Mouse (Mus musculus) bone marrow macrophage, adult 2 months (primary cell): ENCODE results near the gene Cd44. TPM values are rescaled to one million over a fixed set of nuclear protein-coding genes. Genes with fewer than 3 reads are reported as not detected.

Source experiments
- H3K27ac ChIP-seq: 2 replicates; pipeline ENCODE4 v1.5.1; 2012; ENCODE audit warnings: low read depth, low read length; ENCODE audit not compliant: insufficient read depth
- H3K4me1 ChIP-seq: 2 replicates; pipeline ENCODE4 v1.6.1; 2012; ENCODE audit warnings: low read length; ENCODE audit not compliant: control insufficient read depth, insufficient read depth
- H3K4me3 ChIP-seq: 2 replicates; pipeline ENCODE4 v1.5.1; 2012; ENCODE audit warnings: mild to moderate bottlenecking, low read length, moderate library complexity; ENCODE audit not compliant: insufficient read depth
- CTCF ChIP-seq: IDR thresholded peaks from 2 replicates; pipeline ENCODE4 v1.5.1; 2012; ENCODE audit warnings: low read depth, mild to moderate bottlenecking, low read length, moderate library complexity
- POLR2A ChIP-seq: IDR thresholded peaks from 2 replicates; pipeline ENCODE4 v1.6.1; 2012; ENCODE audit warnings: mild to moderate bottlenecking, low read depth, low read length, borderline replicate concordance
- polyA plus RNA-seq: library from polyadenylated mRNA; stranded (reverse); fragments of >200 nt; gene quantifications from 2 replicates; pipeline ENCODE4 v1.2.4, GENCODE M21; 2012; ENCODE audit not compliant: missing spikeins, insufficient read depth, insufficient read length

Gene Cd44
- polyA plus RNA-seq, 1 experiment, result 156 TPM

- H3K4me1 ChIP-seq, result no peaks in the 10 kb centered on the region
- no peak overlapping the region for H3K27ac ChIP-seq
- TF ChIP-seq CTCF (no peak), POLR2A (no peak)
- H3K4me3 ChIP-seq, result no peak overlapping the region
Measured at GRCm38 (mm10) chr2:102831547-102831946, 69.9 kb downstream of the Cd44 start.

GRCm38 (mm10) chr2:102829201-102829600, 72.3 kb downstream of the Cd44 start:
- no peak overlapping the region for H3K27ac ChIP-seq
- H3K4me1 ChIP-seq, result no peaks in the 10 kb centered on the region
- TF ChIP-seq POLR2A (no peak), CTCF (no peak)
- H3K4me3 ChIP-seq, result no peak overlapping the region

DNA sequence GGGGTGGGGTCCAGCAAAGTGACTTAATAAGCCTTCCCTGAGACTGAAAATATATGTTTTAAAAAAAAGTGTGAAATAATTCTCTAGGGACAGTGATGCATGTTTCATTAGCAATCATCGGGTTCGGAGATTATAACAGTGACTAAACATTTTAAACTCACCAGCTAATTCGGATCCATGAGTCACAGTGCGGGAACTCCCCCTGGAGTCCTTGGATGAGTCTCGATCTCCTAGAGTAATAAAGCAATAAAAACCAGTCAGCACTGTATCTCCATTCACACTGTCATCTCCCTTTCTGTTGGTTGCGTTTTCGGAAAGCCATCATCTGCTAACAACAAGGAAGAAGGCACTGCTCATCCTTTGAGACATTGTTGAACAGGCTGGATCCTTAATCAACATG, 73.1 kb downstream of the Cd44 start:
- no peak for TF ChIP-seq POLR2A
- no peak for TF ChIP-seq CTCF
- H3K4me1 ChIP-seq, result peaks cover 5% of the 10 kb centered on the region
- H3K27ac ChIP-seq, result no peak overlapping the region
- no peak overlapping the region for H3K4me3 ChIP-seq

DNA sequence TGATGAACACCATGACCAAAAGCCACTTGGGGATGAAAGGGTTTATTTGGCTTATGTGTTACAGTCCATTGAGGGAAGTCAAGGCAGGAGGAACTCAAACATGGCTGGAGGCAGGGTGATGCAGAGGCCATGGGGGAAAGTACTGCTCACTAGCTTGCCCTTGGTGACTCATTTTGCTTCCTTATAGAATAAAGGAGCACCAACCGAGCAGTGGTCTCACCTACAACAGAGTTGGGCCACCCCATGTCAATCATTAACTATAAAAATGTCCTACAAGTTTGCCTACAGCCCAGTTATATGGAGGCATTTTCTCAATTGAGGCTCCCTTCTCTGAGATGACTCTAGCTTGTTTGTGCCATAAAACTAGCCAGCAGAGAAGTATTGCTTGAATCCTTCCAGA, 73.6 kb downstream of the Cd44 start:
- Histone ChIP-seq H3K4me1 (peaks cover 6% of the 10 kb centered on the region), H3K4me3 (no peak overlapping the region), H3K27ac (no peak overlapping the region)
- no peak for TF ChIP-seq POLR2A
- no peak for TF ChIP-seq CTCF

- H3K4me1 ChIP-seq, result peaks cover 6% of the 10 kb centered on the region
- no peak for TF ChIP-seq CTCF
- no peak for TF ChIP-seq POLR2A
- no peak overlapping the region for H3K4me3 ChIP-seq
- no peak overlapping the region for H3K27ac ChIP-seq
Measured at GRCm38 (mm10) chr2:102825961-102826633, 75.4 kb downstream of the Cd44 start.

DNA sequence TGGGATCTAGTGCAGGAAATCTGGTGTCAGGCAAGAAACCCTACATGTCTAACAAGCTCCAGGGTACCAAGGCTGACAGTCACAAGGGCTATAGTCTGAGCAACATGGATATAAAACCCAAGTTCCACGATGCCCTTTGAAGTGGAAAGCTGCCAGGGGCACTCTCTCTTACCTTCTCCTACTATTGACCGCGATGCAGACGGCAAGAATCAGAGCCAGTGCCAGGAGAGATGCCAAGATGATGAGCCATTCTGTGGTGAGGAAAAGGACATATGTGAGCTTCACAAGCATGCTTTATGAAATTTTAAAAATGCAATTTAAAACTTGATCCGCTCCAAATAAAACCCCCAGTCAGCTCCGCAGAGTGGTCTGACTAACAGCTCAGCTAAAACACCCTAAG, 79.4 kb downstream of the Cd44 start:
- Histone ChIP-seq H3K4me3 (no peak overlapping the region), H3K27ac (no peak overlapping the region), H3K4me1 (peaks cover 10% of the 10 kb centered on the region)
- TF ChIP-seq POLR2A, result no peak
- TF ChIP-seq CTCF, result no peak

GRCm38 (mm10) chr2:102820790-102821189, 80.7 kb downstream of the Cd44 start:
- TF ChIP-seq POLR2A, result no peak
- H3K27ac ChIP-seq, result no peak overlapping the region
- H3K4me3 ChIP-seq, result no peak overlapping the region
- peaks cover 14% of the 10 kb centered on the region for H3K4me1 ChIP-seq

DNA sequence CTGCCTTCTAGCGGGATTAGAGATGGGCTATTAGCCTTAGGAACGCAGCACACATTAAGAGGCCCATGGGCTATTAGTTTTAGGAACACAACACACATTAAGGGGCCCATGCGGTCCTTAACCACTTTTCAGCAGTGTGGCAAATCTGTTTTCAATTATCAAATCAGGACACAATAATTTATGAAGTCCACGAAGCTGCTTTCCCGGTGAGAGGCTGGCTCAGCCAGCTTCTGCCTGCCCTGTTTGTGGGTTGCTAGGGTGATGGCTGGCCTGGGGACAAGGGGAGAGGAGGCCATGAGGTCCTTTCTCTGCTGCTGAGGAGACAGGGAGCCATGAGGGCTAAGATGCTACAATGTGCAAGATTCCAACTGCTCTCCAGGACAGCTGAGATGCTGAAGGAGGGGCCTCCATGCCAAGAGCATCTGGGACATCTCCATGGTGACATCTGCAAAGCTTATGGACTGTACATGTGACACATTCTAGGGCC, 81.2 kb downstream of the Cd44 start:
- no peak for TF ChIP-seq CTCF
- TF ChIP-seq POLR2A, result no peak
- Histone ChIP-seq H3K27ac (no peak overlapping the region), H3K4me3 (no peak overlapping the region)

GRCm38 (mm10) chr2:102815289-102815809, 86.1 kb downstream of the Cd44 start:
- H3K4me1 ChIP-seq, result peaks cover 17% of the 10 kb centered on the region
- H3K27ac ChIP-seq, result peak overlapping the region; percentile 23
- TF ChIP-seq CTCF, result no peak
- no peak for TF ChIP-seq POLR2A
- no peak overlapping the region for H3K4me3 ChIP-seq

More for the DNA sequence above, 81.2 kb downstream of the Cd44 start:
- peaks cover 19% of the 10 kb centered on the region for H3K4me1 ChIP-seq

- peak overlapping the region; percentile 10; the same call in 1 of the 2 replicates for H3K27ac ChIP-seq
- H3K4me1 ChIP-seq, result peaks cover 17% of the 10 kb centered on the region
- no peak for TF ChIP-seq CTCF
- H3K4me3 ChIP-seq, result no peak overlapping the region
Measured at GRCm38 (mm10) chr2:102812756-102813155, 88.7 kb downstream of the Cd44 start.

DNA sequence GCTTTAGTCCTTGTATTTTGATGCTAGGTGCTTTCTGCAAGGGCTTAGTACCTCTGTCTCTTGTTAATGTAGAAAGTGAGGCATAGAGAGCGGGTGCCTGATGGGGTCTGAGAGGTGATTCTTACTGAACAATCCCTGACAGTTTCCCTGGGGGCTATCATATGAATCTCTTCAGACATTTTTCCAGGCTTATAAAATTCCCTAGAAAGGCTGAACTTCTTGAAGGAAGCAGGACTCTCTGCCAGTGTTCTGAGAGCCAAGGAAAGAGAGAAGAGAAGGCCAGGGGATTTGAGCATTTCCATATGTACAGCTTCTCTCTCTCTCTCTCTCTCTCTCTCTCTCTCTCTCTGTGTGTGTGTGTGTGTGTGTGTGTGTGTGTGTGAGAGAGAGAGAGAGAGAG, 92.0 kb downstream of the Cd44 start:
- no peak overlapping the region for H3K27ac ChIP-seq
- H3K4me3 ChIP-seq, result no peak overlapping the region
- TF ChIP-seq CTCF, result no peak
- TF ChIP-seq POLR2A, result no peak
- peaks cover 11% of the 10 kb centered on the region for H3K4me1 ChIP-seq
